Comparison of ENCODE assay signal across 24 mouse cellular contexts in the genomic region with DNA sequence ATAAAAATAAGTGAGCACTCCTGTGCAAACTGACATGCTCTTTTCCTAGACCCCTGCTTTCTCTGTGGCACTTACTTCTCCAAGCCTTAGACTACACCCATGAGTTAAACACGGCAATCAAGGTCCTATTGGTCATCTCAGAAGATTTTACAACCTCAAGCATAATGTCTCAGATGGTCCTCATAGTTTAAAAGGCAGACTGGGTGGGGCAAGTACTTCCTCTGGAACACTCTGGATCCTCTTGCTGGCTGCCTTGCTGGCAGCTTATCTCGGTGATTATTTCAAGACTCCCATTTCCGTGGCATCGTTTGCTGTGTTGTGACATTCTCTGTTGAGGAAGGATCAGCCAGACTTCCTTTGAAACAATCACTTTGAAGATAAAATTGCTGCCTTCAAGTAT. TPM values are rescaled to one million over a fixed set of nuclear protein-coding genes. Genes with fewer than 3 reads are reported as not detected.
"Had no signal": no experiment of that assay in that cellular context is flagged by ENCODE, and none has a peak within 500 bp of the region (broad histone marks: within the 10 kb centered on the region; RNA-seq: fewer than 3 reads in every experiment).

No protein-coding gene starts in this region.

- H3K27ac ChIP-seq: kidney, embryonic 15.5 days; limb, embryonic 10.5 days; limb, embryonic 13.5 days; liver, embryonic 12.5 days; liver, embryonic 15.5 days; midbrain, embryonic 15.5 days; neural tube, embryonic 13.5 days had no signal

- H3K4me3 ChIP-seq: kidney, embryonic 15.5 days; limb, embryonic 10.5 days; limb, embryonic 13.5 days; liver, embryonic 12.5 days; liver, embryonic 15.5 days; midbrain, embryonic 15.5 days; myocyte; neural tube, embryonic 13.5 days had no signal

- H3K9me3 ChIP-seq: kidney, embryonic 15.5 days; limb, embryonic 10.5 days; limb, embryonic 13.5 days; liver, embryonic 12.5 days; liver, embryonic 15.5 days; midbrain, embryonic 15.5 days; neural tube, embryonic 13.5 days had no signal

- H3K27me3 ChIP-seq: kidney, embryonic 15.5 days; limb, embryonic 13.5 days; liver, embryonic 12.5 days; liver, embryonic 15.5 days; midbrain, embryonic 15.5 days; neural tube, embryonic 13.5 days had no signal

- ATAC-seq: liver, embryonic 12.5 days; midbrain, embryonic 15.5 days had no signal

- H3K4me2 ChIP-seq: kidney, embryonic 15.5 days; limb, embryonic 13.5 days; liver, embryonic 12.5 days; liver, embryonic 15.5 days; midbrain, embryonic 11.5 days; midbrain, embryonic 15.5 days; neural tube, embryonic 13.5 days had no signal

- H3K4me1 ChIP-seq: kidney, embryonic 15.5 days; limb, embryonic 10.5 days; limb, embryonic 13.5 days; liver, embryonic 12.5 days; liver, embryonic 15.5 days; midbrain, embryonic 15.5 days; neural tube, embryonic 13.5 days had no signal

- H3K36me3 ChIP-seq: kidney, embryonic 15.5 days; limb, embryonic 10.5 days; limb, embryonic 13.5 days; liver, embryonic 12.5 days; liver, embryonic 15.5 days; midbrain, embryonic 15.5 days; neural tube, embryonic 13.5 days had no signal

- DNase-seq: kidney, adult 11 months; kidney, adult 8-10 months; kidney, postnatal 10 days; kidney, postnatal 4 days; liver; lung, adult 18-20 months; lung, postnatal 4 days; retina, postnatal 1 day; right cerebral cortex, postnatal 25 days; thymus, adult 18-20 months; thymus, postnatal 36 days had no signal

- H3K9ac ChIP-seq: kidney, embryonic 15.5 days; limb, embryonic 13.5 days; liver, embryonic 12.5 days; liver, embryonic 15.5 days; midbrain, embryonic 15.5 days; neural tube, embryonic 13.5 days had no signal

RNA-seq across cellular contexts. Expression of a gene that starts 27.2 kb away (rescaled TPM):
- total RNA-seq: megakaryocyte progenitor cell, adult 5-6 weeks; megakaryocyte-erythroid progenitor cell, adult 5-6 weeks; monocyte, adult 5-6 weeks; neutrophil, adult 5-6 weeks had no signal
- polyA plus RNA-seq: myocyte had no signal
